Mouse (Mus musculus): Measurements from ENCODE around the gene Fat2.
A peak's percentile ranks its signal among the peaks of the same experiment; 100 is the strongest.

Fat2 gene

GRCm38 (mm10) chr11:55334063-55334462 is 2.3 kb downstream of the Fat2 start:
- DNase-seq (ENCODE audit: extremely low read depth, low read depth): no peak

- DNase-seq (ENCODE audit: extremely low read depth, low read depth): no peak
Observed at GRCm38 (mm10) chr11:55329868-55330772, 6.2 kb downstream of the Fat2 start.

- no peak for DNase-seq (ENCODE audit: extremely low read depth, low read depth)
Observed at GRCm38 (mm10) chr11:55327558-55328409, 8.6 kb downstream of the Fat2 start.

GRCm38 (mm10) chr11:55327111-55327510 is 9.3 kb downstream of the Fat2 start:
- no peak for DNase-seq (ENCODE audit: extremely low read depth, low read depth)

GRCm38 (mm10) chr11:55326211-55326610 is 10.2 kb downstream of the Fat2 start:
- no peak for DNase-seq (ENCODE audit: extremely low read depth, low read depth)

- DNase-seq (ENCODE audit: extremely low read depth, low read depth): no peak
Observed at GRCm38 (mm10) chr11:55323854-55324253, 12.5 kb downstream of the Fat2 start.

GRCm38 (mm10) chr11:55320990-55321389 is 15.4 kb downstream of the Fat2 start:
- no peak for DNase-seq (ENCODE audit: extremely low read depth, low read depth)

- no peak for DNase-seq (ENCODE audit: extremely low read depth, low read depth)
Observed at GRCm38 (mm10) chr11:55315966-55316365, 20.4 kb downstream of the Fat2 start.

GRCm38 (mm10) chr11:55314704-55315047 is 21.7 kb downstream of the Fat2 start:
- DNase-seq (ENCODE audit: extremely low read depth, low read depth): no peak

GRCm38 (mm10) chr11:55313768-55314703 is 22.3 kb downstream of the Fat2 start:
- DNase-seq (ENCODE audit: extremely low read depth, low read depth): no peak

- DNase-seq (ENCODE audit: extremely low read depth, low read depth): no peak
Observed at GRCm38 (mm10) chr11:55302350-55302749, 34.0 kb downstream of the Fat2 start.

- DNase-seq (ENCODE audit: extremely low read depth, low read depth): no peak
Observed at GRCm38 (mm10) chr11:55293179-55293578, 43.2 kb downstream of the Fat2 start.

GRCm38 (mm10) chr11:55291901-55292300 is 44.5 kb downstream of the Fat2 start:
- DNase-seq (ENCODE audit: extremely low read depth, low read depth): no peak

GRCm38 (mm10) chr11:55289851-55290391 is 46.4 kb downstream of the Fat2 start:
- peak; percentile 52 for DNase-seq (ENCODE audit: extremely low read depth, low read depth)

- no peak for DNase-seq (ENCODE audit: extremely low read depth, low read depth)
Observed at GRCm38 (mm10) chr11:55274756-55275155, 61.6 kb downstream of the Fat2 start.

- no peak for DNase-seq (ENCODE audit: extremely low read depth, low read depth)
Observed at GRCm38 (mm10) chr11:55268580-55268979, 67.8 kb downstream of the Fat2 start.

GRCm38 (mm10) chr11:55265647-55266046 is 70.7 kb downstream of the Fat2 start:
- no peak for DNase-seq (ENCODE audit: extremely low read depth, low read depth)

GRCm38 (mm10) chr11:55264318-55264717 is 72.0 kb downstream of the Fat2 start:
- no peak for DNase-seq (ENCODE audit: extremely low read depth, low read depth)

GRCm38 (mm10) chr11:55262000-55262399 is 74.4 kb downstream of the Fat2 start:
- no peak for DNase-seq (ENCODE audit: extremely low read depth, low read depth)

GRCm38 (mm10) chr11:55261105-55261504 is 75.3 kb downstream of the Fat2 start:
- DNase-seq (ENCODE audit: extremely low read depth, low read depth): no peak

- no peak for DNase-seq (ENCODE audit: extremely low read depth, low read depth)
Observed at GRCm38 (mm10) chr11:55253391-55253790, 83.0 kb downstream of the Fat2 start.

All from MEL-GATA-1-ER (cell line).